In the genomic region with DNA sequence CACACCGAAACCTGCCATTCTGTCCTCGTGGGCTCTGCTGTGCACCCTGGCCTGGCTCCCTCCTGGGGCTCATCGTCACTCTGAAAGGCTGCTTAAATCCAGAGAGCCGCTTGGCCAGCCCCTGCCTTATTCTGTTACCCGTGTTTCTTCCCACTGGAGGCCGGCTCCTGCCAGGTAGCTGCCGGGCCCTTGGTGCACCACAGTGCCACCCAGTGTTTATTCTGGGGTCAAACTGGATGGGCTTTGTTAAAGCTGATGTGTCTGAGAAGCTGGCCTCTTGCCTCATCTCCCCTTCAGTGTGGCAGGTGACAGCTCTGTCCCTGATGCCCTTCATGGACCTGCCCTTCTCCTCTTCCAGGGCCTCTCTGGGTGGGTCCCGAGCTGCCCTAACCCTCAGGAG, we compare ENCODE assay signal across 10 mouse cellular contexts.
DNase-seq lines count a peak whose midpoint lies in the region; ATAC-seq and TF ChIP-seq lines count a peak whose summit lies in the region.
"Had no signal": no experiment of that assay in that cellular context is flagged by ENCODE, and none has a peak within 500 bp of the region (broad histone marks: within the 10 kb centered on the region; RNA-seq: fewer than 3 reads in every experiment).

No protein-coding gene starts in this region.

- H3K9me3 ChIP-seq in forebrain, embryonic 14.5 days (replicated peaks; ENCODE audit: control insufficient read depth, low read length): no peaks in the 10 kb centered on the region
- H3K9me3 ChIP-seq in forebrain, embryonic 11.5 days (ENCODE audit: control insufficient read depth, low read length): no peaks in the 10 kb centered on the region
- H3K9me3 ChIP-seq in liver, postnatal 0 days (ENCODE audit: low read length): no peaks in the 10 kb centered on the region
- no peaks in the 10 kb centered on the region for H3K9me3 ChIP-seq in midbrain, postnatal 0 days (ENCODE audit: low read length)

- TF ChIP-seq CTCF in liver, postnatal 0 days (IDR thresholded peaks at IDR 0.05; ENCODE audit: low read depth): peak; percentile 32
- TF ChIP-seq CTCF in cortical plate, adult 2 months (IDR thresholded peaks at IDR 0.05; ENCODE audit: extremely low read depth, insufficient read depth, low read length): 0 out of 2 replicates have a peak, but pooled peaks have one; percentile 21
- TF ChIP-seq CTCF in midbrain, postnatal 0 days (IDR thresholded peaks at IDR 0.05): peak; percentile 69

- ATAC-seq in forebrain, embryonic 14.5 days: no peak
- no peak for ATAC-seq in forebrain, embryonic 11.5 days (replicated peaks; ENCODE audit: low FRiP score)
- no peak for ATAC-seq in liver, postnatal 0 days
- no peak for ATAC-seq in midbrain, postnatal 0 days (ENCODE audit: low FRiP score)

- H3K4me2 ChIP-seq in forebrain, embryonic 14.5 days (ENCODE audit: low read length): no peak overlapping the region
- no peak overlapping the region for H3K4me2 ChIP-seq in forebrain, embryonic 11.5 days (ENCODE audit: low read depth, low read length, severe bottlenecking)
- no peak overlapping the region for H3K4me2 ChIP-seq in liver, postnatal 0 days (ENCODE audit: low read depth, low read length)
- H3K4me2 ChIP-seq in midbrain, postnatal 0 days (ENCODE audit: low read depth, low read length, poor library complexity, severe bottlenecking): no peak overlapping the region

- no peak for TF ChIP-seq EP300 in liver, postnatal 0 days (IDR thresholded peaks at IDR 0.05; ENCODE audit: low read depth)

- no peak overlapping the region for H3K9ac ChIP-seq in forebrain, embryonic 14.5 days (ENCODE audit: low read length)
- no peak overlapping the region for H3K9ac ChIP-seq in forebrain, embryonic 11.5 days (ENCODE audit: low read length)
- H3K9ac ChIP-seq in liver, postnatal 0 days (replicated peaks): no peak overlapping the region
- no peak overlapping the region for H3K9ac ChIP-seq in midbrain, postnatal 0 days (replicated peaks; ENCODE audit: low read length, poor library complexity, severe bottlenecking)

- no peak overlapping the region for H3K27ac ChIP-seq in forebrain, embryonic 14.5 days (ENCODE audit: low read depth, low read length)
- H3K27ac ChIP-seq in forebrain, embryonic 11.5 days (ENCODE audit: low read depth, low read length): no peak overlapping the region
- no peak overlapping the region for H3K27ac ChIP-seq in liver, postnatal 0 days (ENCODE audit: low read depth)
- H3K27ac ChIP-seq in cortical plate, adult 2 months (ENCODE audit: insufficient read depth, low read length): no peak overlapping the region
- no peak overlapping the region for H3K27ac ChIP-seq in midbrain, postnatal 0 days (ENCODE audit: low read depth, low read length)

- no peaks in the 10 kb centered on the region for H3K27me3 ChIP-seq in forebrain, embryonic 14.5 days (replicated peaks; ENCODE audit: control insufficient read depth, insufficient read depth, low read length)
- no peaks in the 10 kb centered on the region for H3K27me3 ChIP-seq in forebrain, embryonic 11.5 days (ENCODE audit: control insufficient read depth, insufficient read depth, low read length)
- H3K27me3 ChIP-seq in liver, postnatal 0 days (ENCODE audit: insufficient read depth, low read length): no peaks in the 10 kb centered on the region
- no peaks in the 10 kb centered on the region for H3K27me3 ChIP-seq in midbrain, postnatal 0 days (ENCODE audit: insufficient read depth, low read length)

- TF ChIP-seq POLR2A in cortical plate, adult 2 months (IDR thresholded peaks at IDR 0.05; ENCODE audit: extremely low read depth, insufficient read depth, low read length): no peak

- H3K4me1 ChIP-seq in forebrain, embryonic 14.5 days (ENCODE audit: control insufficient read depth, insufficient read depth, low read length): peaks cover 10% of the 10 kb centered on the region
- H3K4me1 ChIP-seq in forebrain, embryonic 11.5 days (replicated peaks; ENCODE audit: control insufficient read depth, insufficient read depth, low read length): no peaks in the 10 kb centered on the region; the same call in 1 of the 2 replicates
- no peaks in the 10 kb centered on the region for H3K4me1 ChIP-seq in liver, postnatal 0 days (ENCODE audit: insufficient read depth)
- H3K4me1 ChIP-seq in cortical plate, adult 2 months (ENCODE audit: control insufficient read depth, insufficient read depth, low read length): no peaks in the 10 kb centered on the region
- peaks cover 4% of the 10 kb centered on the region for H3K4me1 ChIP-seq in midbrain, postnatal 0 days (ENCODE audit: insufficient read depth, low read length)

- H3K36me3 ChIP-seq in forebrain, embryonic 14.5 days (ENCODE audit: control insufficient read depth, insufficient read depth, low read length): no peaks in the 10 kb centered on the region
- H3K36me3 ChIP-seq in forebrain, embryonic 11.5 days (ENCODE audit: control insufficient read depth, insufficient read depth, low read length): no peaks in the 10 kb centered on the region
- H3K36me3 ChIP-seq in liver, postnatal 0 days (replicated peaks; ENCODE audit: insufficient read depth, low read length): no peaks in the 10 kb centered on the region
- peaks cover 9% of the 10 kb centered on the region; the same call in 1 of the 2 replicates for H3K36me3 ChIP-seq in midbrain, postnatal 0 days (ENCODE audit: insufficient read depth, low read length)

- no peak overlapping the region for H3K4me3 ChIP-seq in forebrain, embryonic 14.5 days (ENCODE audit: low read depth, low read length)
- no peak overlapping the region for H3K4me3 ChIP-seq in forebrain, embryonic 11.5 days (ENCODE audit: low read depth, low read length)
- no peak overlapping the region for H3K4me3 ChIP-seq in liver, postnatal 0 days (ENCODE audit: low read depth, low read length)
- no peak overlapping the region for H3K4me3 ChIP-seq in cortical plate, adult 2 months (ENCODE audit: insufficient read depth, low read length)
- no peak overlapping the region for H3K4me3 ChIP-seq in midbrain, postnatal 0 days (ENCODE audit: low read depth, low read length)
- H3K4me3 ChIP-seq: erythroblast, embryonic 14.5 days had no signal

- peak; percentile 36 for DNase-seq in forebrain, embryonic 14.5 days (ENCODE audit: low spot score)
- DNase-seq in forebrain, embryonic 11.5 days (ENCODE audit: low spot score): no peak
- DNase-seq in liver, postnatal 0 days: no peak
- DNase-seq in liver (no peak), adipocyte (ENCODE audit: low spot score) (no peak)
- DNase-seq in midbrain, postnatal 0 days (ENCODE audit: low spot score): peak; percentile 51
- DNase-seq in testis, postnatal 14 days (ENCODE audit: low spot score): no peak
- DNase-seq: gastrocnemius, postnatal 10 days had no signal

- 51% methylated on average over 8 of the region's 8 CpGs for WGBS in forebrain, embryonic 14.5 days
- WGBS in forebrain, embryonic 11.5 days: 61% methylated on average over 8 of the region's 8 CpGs
- 72% methylated on average over 8 of the region's 8 CpGs for WGBS in liver, postnatal 0 days (ENCODE audit: insufficient replicate concordance)
- 56% methylated on average over 8 of the region's 8 CpGs for WGBS in midbrain, postnatal 0 days

Comparison
In these comparisons a context has a peak if more than half of its experiments do, and no peak if none do; other contexts are left out.
1. DNase-seq: peak in forebrain, embryonic 14.5 days (single experiment) and midbrain, postnatal 0 days (single experiment); none in forebrain, embryonic 11.5 days (single experiment), liver, postnatal 0 days (single experiment), liver (single experiment), adipocyte (single experiment) and testis, postnatal 14 days (single experiment).
2. Peak in every context shown above with its lines, with median percentiles within 50 percentile points of each other: CTCF ChIP-seq.